Mouse (Mus musculus) bone marrow, adult 2 months (tissue): Measurements from ENCODE around the gene Glrx2.

Experiments
- CTCF ChIP-seq: fragments of 200-500 bp; IDR thresholded peaks from 2 replicates; pipeline ENCODE4 v1.5.1; 2011; ENCODE audit warnings: low read length, control low read depth; ENCODE audit not compliant: control insufficient read depth, insufficient read depth
- POLR2A ChIP-seq: fragments of 200-500 bp; IDR thresholded peaks from 2 replicates; pipeline ENCODE4 v1.6.1; 2011; ENCODE audit warnings: low read depth, mild to moderate bottlenecking, control low read depth, low read length, borderline replicate concordance; ENCODE audit not compliant: control insufficient read depth

GRCm38 (mm10) chr1:143738811-143739210 lies 22.7 kb downstream of the Glrx2 start:
- TF ChIP-seq POLR2A, result no peak
- TF ChIP-seq CTCF, result no peak
